ENCODE assay signal across 29 mouse cellular contexts in genomic region chr3:15073405-15073804, GRCm38 (mm10).
A peak's percentile ranks its signal among the peaks of the same experiment; 100 is the strongest.
DNase-seq lines count a peak whose midpoint lies in the region; ATAC-seq lines count a peak whose summit lies in the region.
"Had no signal": no experiment of that assay in that cellular context is flagged by ENCODE, and none has a peak within 500 bp of the region (broad histone marks: within the 10 kb centered on the region; RNA-seq: fewer than 3 reads in every experiment).

No protein-coding gene starts in this region.

- H3K4me3 ChIP-seq in kidney, embryonic 16.5 days (ENCODE audit: low read length), result no peak overlapping the region
- H3K4me3 ChIP-seq in forebrain, embryonic 15.5 days, result no peak overlapping the region
- H3K4me3 ChIP-seq: embryonic facial prominence, embryonic 10.5 days; embryonic facial prominence, embryonic 15.5 days; forebrain, embryonic 12.5 days; kidney, embryonic 15.5 days; limb, embryonic 10.5 days; limb, embryonic 15.5 days; liver, embryonic 13.5 days; midbrain, embryonic 15.5 days; stomach, embryonic 15.5 days had no signal

- WGBS in kidney, embryonic 16.5 days, result 90% methylated on average over 2 of the region's 2 CpGs
- 71% methylated on average over 2 of the region's 2 CpGs for WGBS in forebrain, embryonic 15.5 days

- H3K9ac ChIP-seq in kidney, embryonic 16.5 days (replicated peaks; ENCODE audit: low read length), result no peak overlapping the region
- H3K9ac ChIP-seq in forebrain, embryonic 15.5 days (replicated peaks), result no peak overlapping the region
- H3K9ac ChIP-seq: embryonic facial prominence, embryonic 15.5 days; forebrain, embryonic 12.5 days; kidney, embryonic 15.5 days; limb, embryonic 15.5 days; liver, embryonic 13.5 days; midbrain, embryonic 15.5 days; stomach, embryonic 15.5 days had no signal

- ATAC-seq in CD4-positive, CD25-positive, alpha-beta regulatory T cell, adult 4 months, result peak; percentile 29
- peak; percentile 17; the same call in 1 of the 2 replicates for ATAC-seq in granulocyte monocyte progenitor cell, adult 5-6 weeks (replicated peaks; ENCODE audit: poor library complexity, severe bottlenecking)
- no peak for ATAC-seq in kidney, embryonic 16.5 days (ENCODE audit: low FRiP score, low TSS enrichment)
- ATAC-seq in forebrain, embryonic 15.5 days (replicated peaks), result no peak
- ATAC-seq: hindbrain, embryonic 16.5 days; lung, postnatal 0 days; midbrain, embryonic 15.5 days had no signal

- no peak overlapping the region for H3K27ac ChIP-seq in kidney, embryonic 16.5 days (ENCODE audit: low read length)
- no peak overlapping the region for H3K27ac ChIP-seq in forebrain, embryonic 15.5 days (replicated peaks)
- H3K27ac ChIP-seq: embryonic facial prominence, embryonic 10.5 days; embryonic facial prominence, embryonic 15.5 days; forebrain, embryonic 12.5 days; kidney, embryonic 15.5 days; limb, embryonic 10.5 days; limb, embryonic 15.5 days; liver, embryonic 13.5 days; macrophage; midbrain, embryonic 15.5 days; stomach, embryonic 15.5 days had no signal

- no peaks in the 10 kb centered on the region for H3K9me3 ChIP-seq in kidney, embryonic 16.5 days (ENCODE audit: low read length)
- H3K9me3 ChIP-seq in forebrain, embryonic 15.5 days, result no peaks in the 10 kb centered on the region
- H3K9me3 ChIP-seq: embryonic facial prominence, embryonic 10.5 days; embryonic facial prominence, embryonic 15.5 days; forebrain, embryonic 12.5 days; kidney, embryonic 15.5 days; limb, embryonic 10.5 days; limb, embryonic 15.5 days; liver, embryonic 13.5 days; midbrain, embryonic 15.5 days; stomach, embryonic 15.5 days had no signal

- DNase-seq in thymus, postnatal 0 days (ENCODE audit: low spot score), result peak; percentile 9
- no peak for DNase-seq in thymus, adult 18-20 months
- DNase-seq in splenic B cell, adult 2 months (ENCODE audit: low read depth, low spot score), result peak; percentile 30
- DNase-seq in yolk sac, embryonic 10.5 days (ENCODE audit: low spot score), result no peak
- DNase-seq: cerebellum, adult 2 months; cerebellum, postnatal 14 days; gastrocnemius, postnatal 10 days; heart, postnatal 14 days; kidney, adult 18-20 months; kidney, postnatal 36 days; liver, embryonic 13.5 days; lung, adult 18-20 months; right cerebral cortex, postnatal 4 days had no signal

- H3K27me3 ChIP-seq in splenic B cell, adult 2 months (ENCODE audit: control insufficient read depth, insufficient read depth, low read length, poor library complexity, severe bottlenecking), result no peaks in the 10 kb centered on the region
- no peaks in the 10 kb centered on the region for H3K27me3 ChIP-seq in kidney, embryonic 16.5 days (ENCODE audit: insufficient read depth, low read length)
- no peaks in the 10 kb centered on the region for H3K27me3 ChIP-seq in forebrain, embryonic 15.5 days
- H3K27me3 ChIP-seq: CH12.LX; embryonic facial prominence, embryonic 15.5 days; forebrain, embryonic 12.5 days; kidney, embryonic 15.5 days; liver, embryonic 13.5 days; midbrain, embryonic 15.5 days; stomach, embryonic 15.5 days had no signal

- no peaks in the 10 kb centered on the region for H3K4me1 ChIP-seq in kidney, embryonic 16.5 days (ENCODE audit: insufficient read depth, low read length)
- H3K4me1 ChIP-seq in forebrain, embryonic 15.5 days, result no peaks in the 10 kb centered on the region
- H3K4me1 ChIP-seq: embryonic facial prominence, embryonic 10.5 days; embryonic facial prominence, embryonic 15.5 days; forebrain, embryonic 12.5 days; kidney, embryonic 15.5 days; limb, embryonic 10.5 days; limb, embryonic 15.5 days; midbrain, embryonic 15.5 days; stomach, embryonic 15.5 days had no signal

- H3K4me2 ChIP-seq in kidney, embryonic 16.5 days (replicated peaks; ENCODE audit: low read depth, low read length), result no peak overlapping the region
- H3K4me2 ChIP-seq in forebrain, embryonic 15.5 days (replicated peaks), result no peak overlapping the region
- H3K4me2 ChIP-seq: embryonic facial prominence, embryonic 15.5 days; forebrain, embryonic 12.5 days; kidney, embryonic 15.5 days; limb, embryonic 15.5 days; liver, embryonic 13.5 days; midbrain, embryonic 15.5 days; stomach, embryonic 15.5 days had no signal

- no peaks in the 10 kb centered on the region for H3K36me3 ChIP-seq in splenic B cell, adult 2 months (ENCODE audit: control insufficient read depth, insufficient read depth, low read length, poor library complexity, severe bottlenecking)
- no peaks in the 10 kb centered on the region for H3K36me3 ChIP-seq in kidney, embryonic 16.5 days (ENCODE audit: insufficient read depth, low read length)
- no peaks in the 10 kb centered on the region for H3K36me3 ChIP-seq in forebrain, embryonic 15.5 days
- H3K36me3 ChIP-seq: embryonic facial prominence, embryonic 10.5 days; embryonic facial prominence, embryonic 15.5 days; forebrain, embryonic 12.5 days; kidney, embryonic 15.5 days; limb, embryonic 10.5 days; limb, embryonic 15.5 days; liver, embryonic 13.5 days; midbrain, embryonic 15.5 days; stomach, embryonic 15.5 days had no signal

Comparison
In these comparisons a context has a peak if more than half of its experiments do, and no peak if none do; other contexts are left out.
1. DNase-seq: peak in thymus, postnatal 0 days (single experiment) and splenic B cell, adult 2 months (single experiment); none in thymus, adult 18-20 months (0 of 2) and yolk sac, embryonic 10.5 days (single experiment).
2. ATAC-seq: peak in CD4-positive, CD25-positive, alpha-beta regulatory T cell, adult 4 months (single experiment) and granulocyte monocyte progenitor cell, adult 5-6 weeks (single experiment); none in kidney, embryonic 16.5 days (single experiment) and forebrain, embryonic 15.5 days (single experiment).